Mouse (Mus musculus) c-Kit-positive CD71-positive TER-119-positive erythroid progenitor cells, embryonic 14.5 days (primary cell): Measurements from ENCODE around the gene Ccsap.
"Not testable (repeated sequence)": the region's sequence is repeated elsewhere in the genome, so short reads cannot be mapped to it uniquely, and the experiment has no call there.

Experiments used
- DNase-seq: peaks from one replicate; pipeline ENCODE4 v3.0.0-alpha.2; 2013; ENCODE audit warnings: low spot score

Gene Ccsap

GRCm38 (mm10) chr8:123835451-123835850 lies 24.6 kb downstream of the Ccsap start:
- peak; percentile 65 for DNase-seq

DNA sequence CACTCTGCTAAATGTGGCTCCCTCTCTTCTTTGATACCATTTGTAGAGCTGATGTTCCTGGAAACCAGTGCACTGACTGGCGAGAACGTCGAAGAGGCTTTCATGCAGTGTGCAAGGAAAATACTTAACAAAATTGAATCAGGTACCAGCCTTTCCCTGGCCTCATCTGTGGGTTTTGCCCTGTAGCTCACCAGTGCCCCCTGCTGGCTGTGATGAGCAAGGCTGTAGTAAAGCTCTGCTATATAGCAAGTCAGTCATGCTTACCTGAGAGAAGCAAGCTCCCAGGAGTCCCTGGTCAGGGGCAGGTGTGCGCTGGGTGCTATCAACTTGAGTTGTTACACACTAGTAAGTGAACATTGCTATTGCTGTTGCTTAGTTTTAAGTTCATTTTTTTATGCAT lies 27.3 kb downstream of the Ccsap start:
- peak; percentile 62 for DNase-seq

DNA sequence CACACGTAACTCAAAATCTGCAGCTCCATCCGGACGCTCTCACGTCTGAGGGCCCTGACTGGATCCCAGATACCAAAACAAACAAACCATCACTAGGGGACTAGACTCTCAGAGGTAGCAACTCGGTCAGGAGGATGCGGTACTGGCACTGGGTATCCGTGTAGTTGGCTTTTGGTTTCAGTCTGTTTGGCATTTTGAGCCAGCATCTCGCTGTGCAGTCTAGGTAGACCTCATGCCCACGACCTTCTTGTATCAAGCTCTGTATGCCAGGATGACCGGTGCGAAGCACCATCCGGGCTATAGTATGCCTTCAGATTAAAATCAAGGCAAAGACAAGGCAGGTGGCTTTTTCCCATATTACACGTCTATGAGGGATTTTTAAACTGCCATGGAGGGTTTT lies 32.5 kb downstream of the Ccsap start:
- DNase-seq, result no peak

DNA sequence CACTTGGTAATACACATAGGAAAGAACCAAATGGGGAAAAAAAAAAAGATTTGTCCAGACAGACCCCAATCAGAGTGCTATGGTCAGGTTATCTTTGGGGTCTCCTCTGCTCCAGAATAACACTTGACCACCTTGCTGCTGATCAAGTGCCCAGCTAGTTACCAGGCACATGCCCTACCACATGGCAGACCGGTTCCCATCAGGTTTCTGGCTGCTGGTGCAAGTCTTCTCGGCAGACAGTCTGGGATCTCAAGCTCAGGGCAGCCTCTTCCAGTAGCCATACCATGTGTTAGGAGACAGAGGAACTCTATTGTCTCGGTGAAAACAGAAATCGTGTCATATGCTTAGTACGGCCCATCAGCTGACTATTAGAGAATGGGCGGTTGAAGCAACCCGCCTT lies 33.3 kb downstream of the Ccsap start:
- no peak for DNase-seq

- no peak for DNase-seq
These were observed 34.0 kb downstream of the Ccsap start for GRCm38 (mm10) chr8:123826001-123826400.

GRCm38 (mm10) chr8:123823532-123824123 lies 36.4 kb downstream of the Ccsap start:
- DNase-seq, result peak; percentile 50

DNA sequence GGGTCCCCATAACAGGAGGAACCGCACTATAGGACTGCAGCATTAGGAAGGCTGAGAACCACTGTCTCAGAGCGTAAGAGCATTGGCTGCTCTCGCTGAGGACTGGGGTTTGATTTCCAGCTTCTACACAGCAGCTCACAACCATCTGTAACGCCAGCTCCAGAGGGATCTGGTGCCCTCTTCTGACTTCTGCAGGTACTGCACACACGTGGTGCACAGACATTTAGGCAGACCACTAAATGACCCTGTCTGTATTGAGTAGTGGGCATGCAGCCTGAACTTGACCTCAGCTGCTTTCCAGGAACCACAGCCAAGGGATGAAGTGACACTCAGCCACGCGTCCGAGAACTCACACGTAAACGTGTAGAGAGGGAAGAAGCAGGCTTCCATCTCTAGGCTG lies 36.9 kb downstream of the Ccsap start:
- no peak for DNase-seq

DNA sequence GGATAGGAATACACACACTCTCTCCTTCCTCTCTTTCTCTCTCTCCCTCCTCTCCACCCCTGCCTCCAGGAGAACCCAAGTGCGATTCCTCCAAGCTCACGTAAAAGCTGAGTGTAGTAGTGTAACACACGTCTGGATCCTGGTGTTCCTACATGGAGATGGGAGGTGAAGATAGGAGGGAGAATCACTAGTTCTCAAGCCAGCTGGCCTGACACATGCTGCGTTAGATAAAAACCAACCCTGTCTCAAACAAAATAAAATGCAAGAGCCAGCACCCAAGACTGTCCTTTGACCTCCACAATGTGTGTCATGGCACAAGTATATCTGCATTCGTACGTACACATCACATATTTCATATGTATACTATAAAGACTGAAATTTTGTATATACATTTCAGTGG lies 39.2 kb downstream of the Ccsap start:
- DNase-seq, result no peak

GRCm38 (mm10) chr8:123819683-123820610 lies 40.1 kb downstream of the Ccsap start:
- DNase-seq, result no peak

- no peak for DNase-seq
These were observed 42.3 kb downstream of the Ccsap start for GRCm38 (mm10) chr8:123817747-123818146.

GRCm38 (mm10) chr8:123816939-123817338 lies 43.1 kb downstream of the Ccsap start:
- DNase-seq, result no peak

DNA sequence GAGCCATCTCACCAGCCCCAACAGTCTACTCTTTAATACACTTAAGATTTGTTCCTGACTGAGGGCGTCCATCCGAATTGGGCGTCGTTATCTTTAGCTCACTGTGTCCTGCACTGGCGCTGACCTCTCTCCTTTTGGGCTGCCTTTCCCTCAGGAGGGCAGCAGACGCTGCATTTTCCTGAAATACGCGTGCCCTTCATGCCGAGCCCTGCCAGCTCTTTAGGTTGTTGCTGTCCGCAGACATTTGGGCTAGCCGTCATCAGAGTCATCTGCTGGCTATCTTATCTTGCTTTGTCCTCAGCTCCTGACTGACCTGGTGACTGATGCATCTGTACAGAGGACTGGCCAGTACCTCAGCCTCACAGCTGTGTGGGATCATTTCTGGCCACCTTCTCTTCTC lies 44.7 kb downstream of the Ccsap start:
- no peak for DNase-seq

- DNase-seq, result no peak
These were observed 46.1 kb downstream of the Ccsap start for GRCm38 (mm10) chr8:123813892-123814266.

- no peak for DNase-seq
These were observed 46.7 kb downstream of the Ccsap start for GRCm38 (mm10) chr8:123813173-123813891.

DNA sequence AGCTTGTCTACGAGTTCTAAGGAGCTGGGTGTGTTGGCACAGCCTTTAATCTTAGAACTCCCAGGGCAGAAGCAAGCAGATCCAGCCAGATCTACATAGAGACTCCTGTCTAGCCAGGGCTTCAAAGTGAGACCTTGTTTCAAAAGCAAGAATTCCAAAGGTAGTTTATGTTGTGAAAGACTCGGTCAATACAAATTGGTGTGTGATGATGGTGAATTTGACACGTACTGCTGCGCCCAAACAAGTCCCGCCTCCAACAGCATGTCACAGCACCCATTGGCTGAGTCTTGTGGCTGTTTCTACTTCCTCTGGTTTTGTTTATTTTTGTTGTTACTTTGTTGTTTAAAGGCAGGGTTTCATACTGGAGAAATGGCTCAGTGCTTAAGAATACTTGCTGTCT lies 47.8 kb downstream of the Ccsap start:
- no peak for DNase-seq

DNA sequence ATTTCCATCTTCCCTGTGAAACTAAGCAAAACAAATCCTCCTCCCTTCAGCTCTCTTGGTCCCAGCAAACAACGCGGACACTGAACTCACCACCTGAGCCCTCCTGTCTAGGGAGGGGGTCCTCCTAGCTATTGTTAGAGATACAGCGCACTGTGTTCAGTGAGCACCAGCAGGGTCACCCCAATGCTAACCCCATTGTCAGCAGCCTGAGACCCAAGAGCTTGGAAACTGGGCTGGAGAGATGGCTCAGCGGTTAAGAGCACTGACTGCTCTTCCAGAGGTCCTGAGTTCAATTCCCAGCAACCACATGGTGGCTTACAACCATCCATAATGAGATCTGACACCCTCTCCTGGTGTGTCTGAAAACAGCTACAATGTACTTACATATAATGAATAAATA lies 50.7 kb downstream of the Ccsap start:
- not testable (repeated sequence) for DNase-seq

- no peak for DNase-seq
These were observed 51.3 kb downstream of the Ccsap start for GRCm38 (mm10) chr8:123808671-123809070.

DNA sequence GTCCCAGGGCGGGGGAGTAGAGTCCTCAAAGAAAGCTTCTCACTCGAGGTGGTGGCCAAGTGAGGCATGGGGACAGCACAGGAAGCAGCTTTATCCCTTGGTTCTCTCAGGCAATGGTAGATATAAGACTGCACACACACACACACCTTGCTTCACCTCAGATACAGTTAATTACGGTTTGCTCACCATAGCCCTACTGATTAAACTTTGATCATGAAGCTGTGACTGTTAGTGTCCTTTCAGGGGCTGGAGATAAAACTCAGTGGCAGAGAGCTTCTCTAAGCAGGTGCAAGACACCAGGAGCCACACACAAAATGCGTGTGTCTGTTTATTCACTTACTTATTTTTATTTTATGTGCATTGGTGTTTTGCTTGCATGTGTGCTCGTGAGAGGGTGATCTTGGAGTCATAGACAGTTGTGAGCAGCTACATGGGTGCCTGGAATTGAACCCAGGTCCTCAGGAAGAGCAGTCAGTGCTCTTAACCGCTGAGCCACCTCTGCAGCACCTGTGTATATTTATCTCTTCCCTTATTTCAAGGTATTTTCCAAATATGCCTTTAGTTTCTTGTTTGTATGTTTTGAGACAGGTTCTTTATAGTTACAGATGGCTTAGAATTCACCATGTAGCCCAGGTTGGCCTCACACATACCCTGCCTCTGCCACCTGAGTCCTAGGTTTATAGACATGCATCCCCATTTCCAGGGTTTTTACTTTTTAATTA lies 52.0 kb downstream of the Ccsap start:
- DNase-seq, result no peak

- DNase-seq, result no peak
These were observed 53.0 kb downstream of the Ccsap start for GRCm38 (mm10) chr8:123807024-123807431.

DNA sequence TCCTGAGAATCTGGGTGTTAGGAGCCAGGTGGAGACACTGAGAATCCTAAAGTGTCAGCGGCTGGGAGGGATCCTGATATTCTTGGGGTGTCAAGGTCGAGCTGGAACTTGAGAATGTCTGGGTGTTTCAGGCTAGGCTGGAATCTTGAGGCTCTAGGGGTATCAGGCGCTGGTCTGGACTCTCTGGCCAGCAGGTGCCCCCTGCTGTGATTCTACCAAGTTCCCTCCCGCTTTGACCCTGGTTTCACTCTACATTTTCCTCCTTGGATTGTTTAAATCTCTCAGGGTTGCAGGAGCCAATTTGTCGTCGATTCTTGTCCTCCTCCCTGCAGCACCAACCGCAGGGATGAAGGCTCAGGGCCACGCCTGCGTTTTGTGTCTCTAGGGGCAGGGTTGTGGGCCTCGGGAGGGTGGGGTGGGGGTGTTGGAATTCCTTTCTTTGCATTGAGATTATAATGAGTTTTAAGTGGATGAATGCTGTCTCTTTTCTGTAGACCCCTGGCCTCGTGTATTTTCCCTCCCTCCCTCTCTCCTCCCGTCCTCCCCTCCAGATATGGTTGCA lies 53.6 kb downstream of the Ccsap start:
- DNase-seq, result no peak

DNA sequence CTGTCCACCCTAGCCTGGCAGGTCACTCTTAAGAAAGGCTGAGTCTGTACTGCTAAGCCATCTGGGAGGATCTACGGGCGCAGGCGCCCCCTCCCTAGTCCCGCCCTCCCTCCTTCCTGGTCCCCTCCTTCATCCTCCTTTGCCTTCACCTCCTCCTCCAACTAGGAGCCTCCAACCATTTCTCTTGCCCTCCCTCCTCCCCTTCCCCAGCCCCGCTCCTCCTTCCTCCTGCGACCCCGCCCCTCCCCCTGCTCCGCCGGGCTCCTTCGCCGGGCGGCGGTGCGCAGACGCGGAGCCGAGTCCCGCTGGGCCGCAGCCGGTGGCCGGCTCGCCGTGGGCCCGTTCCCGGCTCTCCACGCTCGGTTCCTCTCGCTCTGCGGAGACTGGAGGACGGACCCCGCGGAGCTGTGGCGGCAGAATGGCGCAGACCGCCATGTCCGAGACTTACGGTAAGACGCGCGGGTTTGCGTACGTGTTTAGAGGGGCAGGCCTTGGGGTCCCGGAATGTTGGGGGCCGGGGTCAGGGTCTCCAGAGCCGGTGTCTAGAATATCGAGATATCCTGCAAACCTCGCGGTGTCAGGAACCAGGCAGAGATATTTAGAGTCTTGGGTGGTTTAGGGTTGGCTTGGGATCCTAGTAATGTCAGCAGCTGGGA lies 54.2 kb downstream of the Ccsap start, which contains the start of gene Rab4a:
Gene Rab4a, plus strand, starts transcription at position 268 of the 656 bp plus-strand sequence.
- DNase-seq, result no peak
